Mouse (Mus musculus) olfactory bulb, adult 2 months (tissue): Measurements from ENCODE around the gene Ift122. TPM values are rescaled to one million over a fixed set of nuclear protein-coding genes. Genes with fewer than 3 reads are reported as not detected.
A peak's percentile ranks its signal among the peaks of the same experiment; 100 is the strongest.

Experiments used
- H3K27ac ChIP-seq: fragments of 200-500 bp; 2 replicates; pipeline ENCODE4 v1.5.1; 2012; ENCODE audit warnings: low read depth, low read length; ENCODE audit not compliant: insufficient read depth
- H3K4me1 ChIP-seq: fragments of 200-500 bp; 2 replicates; pipeline ENCODE4 v1.6.1; 2012; ENCODE audit warnings: low read length; ENCODE audit not compliant: control insufficient read depth, insufficient read depth
- H3K4me3 ChIP-seq: fragments of 200-500 bp; 2 replicates; pipeline ENCODE4 v1.5.1; 2012; ENCODE audit warnings: mild to moderate bottlenecking, low read depth, low read length, moderate library complexity; ENCODE audit not compliant: insufficient read depth
- CTCF ChIP-seq: fragments of 200-500 bp; IDR thresholded peaks from 2 replicates; pipeline ENCODE4 v1.5.1; 2012; ENCODE audit warnings: low read depth, mild to moderate bottlenecking, low read length, moderate library complexity; ENCODE audit not compliant: insufficient read depth
- POLR2A ChIP-seq: fragments of 200-500 bp; IDR thresholded peaks from 2 replicates; pipeline ENCODE4 v1.6.1; 2012; ENCODE audit warnings: mild to moderate bottlenecking, low read depth, low read length, moderate library complexity; ENCODE audit not compliant: insufficient read depth
- WGBS: fragments of 180-500 bp; shearing (Covaris S2); methylation state at CpG from one replicate; pipeline ENCODE4 v1.1.7; 2018; 5-methylcytosine and 5-hydroxymethylcytosine counted together
- polyA plus RNA-seq: library from polyadenylated mRNA; stranded (reverse); fragments of >200 nt; gene quantifications from 2 replicates; pipeline ENCODE4 v1.2.4, GENCODE M21; 2012; ENCODE audit warnings: low replicate concordance; ENCODE audit not compliant: missing spikeins, insufficient read depth, insufficient read length

Ift122 gene
- polyA plus RNA-seq, 1 experiment, result not detected

GRCm38 (mm10) chr6:115897926-115898520, 44.8 kb downstream of the Ift122 start:
- TF ChIP-seq CTCF (no peak), POLR2A (no peak)
- H3K4me1 ChIP-seq, result peaks cover 11% of the 10 kb centered on the region
- no peak overlapping the region for H3K27ac ChIP-seq
- H3K4me3 ChIP-seq, result no peak overlapping the region
- 81% methylated on average over 7 of the region's 7 CpGs for WGBS

- H3K4me1 ChIP-seq, result peaks cover 11% of the 10 kb centered on the region
- H3K4me3 ChIP-seq, result no peak overlapping the region
- 8% methylated on average over 3 of the region's 3 CpGs for WGBS
- TF ChIP-seq CTCF (peak; percentile 76), POLR2A (no peak)
- H3K27ac ChIP-seq, result no peak overlapping the region
These were observed 47.8 kb downstream of the Ift122 start for GRCm38 (mm10) chr6:115901062-115901461.

- H3K4me3 ChIP-seq, result no peak overlapping the region
- H3K4me1 ChIP-seq, result peaks cover 11% of the 10 kb centered on the region
- no peak for TF ChIP-seq POLR2A
- TF ChIP-seq CTCF, result no peak
- H3K27ac ChIP-seq, result no peak overlapping the region
- 80% methylated on average over 8 of the region's 8 CpGs for WGBS
These were observed 48.2 kb downstream of the Ift122 start for GRCm38 (mm10) chr6:115901489-115901931.

- no peak overlapping the region for H3K4me3 ChIP-seq
- H3K4me1 ChIP-seq, result peaks cover 8% of the 10 kb centered on the region; the same call in 1 of the 2 replicates
- H3K27ac ChIP-seq, result no peak overlapping the region
- WGBS, result 53% methylated on average over 3 of the region's 3 CpGs
- TF ChIP-seq CTCF (no peak), POLR2A (no peak)
These were observed 49.3 kb downstream of the Ift122 start for GRCm38 (mm10) chr6:115902545-115902944.

GRCm38 (mm10) chr6:115905568-115905967, 52.3 kb downstream of the Ift122 start:
- H3K4me3 ChIP-seq, result no peak overlapping the region
- WGBS, result 83% methylated on average over 6 of the region's 6 CpGs
- no peak overlapping the region for H3K27ac ChIP-seq
- TF ChIP-seq POLR2A, result no peak
- no peak for TF ChIP-seq CTCF
- peaks cover 22% of the 10 kb centered on the region for H3K4me1 ChIP-seq

- no peak for TF ChIP-seq CTCF
- TF ChIP-seq POLR2A, result no peak
- no peak overlapping the region for H3K27ac ChIP-seq
- 86% methylated on average over 1 of the region's 1 CpGs for WGBS
- peaks cover 21% of the 10 kb centered on the region for H3K4me1 ChIP-seq
- no peak overlapping the region for H3K4me3 ChIP-seq
These were observed 53.2 kb downstream of the Ift122 start for GRCm38 (mm10) chr6:115906455-115906854.

- 65% methylated on average over 2 of the region's 2 CpGs for WGBS
- no peak for TF ChIP-seq POLR2A
- no peak for TF ChIP-seq CTCF
- H3K4me1 ChIP-seq, result peaks cover 18% of the 10 kb centered on the region
- no peak overlapping the region for H3K27ac ChIP-seq
- no peak overlapping the region for H3K4me3 ChIP-seq
These were observed 53.6 kb downstream of the Ift122 start for GRCm38 (mm10) chr6:115906871-115907270.

GRCm38 (mm10) chr6:115908421-115908982, 55.2 kb downstream of the Ift122 start:
- TF ChIP-seq POLR2A (no peak), CTCF (no peak)
- WGBS, result 69% methylated on average over 6 of the region's 6 CpGs

GRCm38 (mm10) chr6:115909052-115909451, 55.8 kb downstream of the Ift122 start:
- Histone ChIP-seq H3K27ac (no peak overlapping the region), H3K4me1 (peaks cover 20% of the 10 kb centered on the region), H3K4me3 (no peak overlapping the region)
- no peak for TF ChIP-seq POLR2A
- 91% methylated on average over 3 of the region's 3 CpGs for WGBS

More at GRCm38 (mm10) chr6:115908421-115908982, 55.2 kb downstream of the Ift122 start:
- Histone ChIP-seq H3K4me1 (peaks cover 15% of the 10 kb centered on the region), H3K27ac (no peak overlapping the region), H3K4me3 (no peak overlapping the region)

GRCm38 (mm10) chr6:115909940-115910339, 56.7 kb downstream of the Ift122 start:
- no peak overlapping the region for H3K27ac ChIP-seq
- H3K4me1 ChIP-seq, result peaks cover 27% of the 10 kb centered on the region
- WGBS, result 62% methylated on average over 8 of the region's 8 CpGs
- TF ChIP-seq CTCF (no peak), POLR2A (no peak)
- no peak overlapping the region for H3K4me3 ChIP-seq
